Mouse (Mus musculus): ENCODE measurements around the gene Olfr1195. TPM values are rescaled to one million over a fixed set of nuclear protein-coding genes. Genes with fewer than 3 reads are reported as not detected.

The Olfr1195 gene
- polyA plus RNA-seq (2017; shearing (Covaris generic)) = 0.11 TPM

DNA sequence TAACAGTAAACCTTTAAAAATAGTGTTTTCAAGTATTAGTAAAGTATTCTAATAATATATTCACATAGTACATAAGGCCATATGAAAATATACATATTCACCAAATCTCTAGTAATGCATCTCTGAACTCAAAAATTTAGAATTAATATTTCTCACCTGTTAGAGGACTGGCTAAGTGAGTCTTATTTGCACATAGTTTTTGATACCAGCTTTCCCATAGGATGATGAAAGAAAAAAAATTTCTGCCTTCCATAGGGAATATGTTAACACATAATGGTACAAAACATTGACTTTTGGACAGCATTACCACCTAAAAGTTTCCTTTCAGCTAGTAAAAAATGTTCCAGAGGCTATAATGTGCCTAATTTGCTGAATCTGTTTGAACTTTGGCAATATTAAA is at the start of gene Olfr1195:
Gene Olfr1195 (minus strand): TSS at position 101 of the 400 bp plus-strand sequence.

DNA sequence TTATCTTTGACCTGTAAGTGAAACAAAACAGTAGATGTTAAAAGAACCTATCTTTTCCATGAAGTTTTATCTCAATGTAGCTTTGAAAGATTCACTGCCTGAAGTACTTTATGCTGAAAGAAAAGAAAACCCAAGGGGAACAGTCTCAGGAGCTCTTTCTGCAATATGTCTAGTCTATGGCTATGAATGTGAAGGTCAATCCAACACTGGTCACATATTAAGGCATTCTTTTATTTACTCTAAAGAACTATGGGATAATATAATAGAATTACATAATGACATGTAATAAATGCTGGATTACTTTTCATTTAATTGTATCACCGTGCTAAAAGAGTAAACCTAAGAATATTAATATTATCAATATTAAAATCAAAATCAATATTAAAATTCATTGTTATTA is 43.3 kb upstream of the Olfr1195 start, which contains the start of gene Olfr1197:
Gene Olfr1197 (minus strand): TSS at position 101 of the 400 bp plus-strand sequence.

DNA sequence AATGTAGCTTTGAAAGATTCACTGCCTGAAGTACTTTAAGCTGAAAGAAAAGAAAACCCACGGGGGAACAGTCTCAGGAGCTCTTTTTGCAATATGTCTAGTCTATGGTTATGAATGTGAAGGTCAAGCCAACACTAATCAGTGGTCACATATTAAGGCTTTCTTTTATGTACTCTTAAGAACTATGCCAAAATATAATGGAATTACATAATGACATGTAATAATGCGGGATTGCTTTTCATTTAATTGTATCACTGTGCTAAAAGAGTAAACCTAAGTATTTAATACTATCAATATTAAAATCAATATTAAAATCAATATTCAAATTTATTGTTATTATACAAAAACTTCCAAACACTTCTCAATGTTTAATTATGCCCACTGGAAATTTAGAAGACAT is 15.5 kb upstream of the Olfr1195 start, which contains the start of gene Olfr1196:
Gene Olfr1196 (minus strand): TSS at position 101 of the 400 bp plus-strand sequence.

DNA sequence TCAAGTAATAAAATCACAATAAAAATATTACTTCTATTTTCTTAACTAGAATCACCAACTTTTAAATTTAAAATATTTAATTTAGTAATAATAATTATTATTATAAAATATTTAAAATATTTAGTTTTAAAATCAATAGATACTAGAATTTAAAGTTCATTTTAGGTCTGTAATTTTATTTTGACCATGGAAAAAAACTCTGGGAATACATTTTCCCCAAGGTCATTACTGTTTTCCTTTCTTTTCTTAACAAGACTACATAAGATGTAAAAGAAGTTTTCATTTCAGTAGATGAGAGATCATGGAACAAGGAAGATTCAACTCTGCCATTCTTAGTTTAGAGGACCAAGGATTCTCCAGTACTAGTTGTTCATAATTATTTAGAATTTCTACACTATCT is 13.7 kb downstream of the Olfr1195 start, which contains the start of gene Olfr1193:
Gene Olfr1193 (plus strand): TSS at position 301 of the 400 bp plus-strand sequence.

DNA sequence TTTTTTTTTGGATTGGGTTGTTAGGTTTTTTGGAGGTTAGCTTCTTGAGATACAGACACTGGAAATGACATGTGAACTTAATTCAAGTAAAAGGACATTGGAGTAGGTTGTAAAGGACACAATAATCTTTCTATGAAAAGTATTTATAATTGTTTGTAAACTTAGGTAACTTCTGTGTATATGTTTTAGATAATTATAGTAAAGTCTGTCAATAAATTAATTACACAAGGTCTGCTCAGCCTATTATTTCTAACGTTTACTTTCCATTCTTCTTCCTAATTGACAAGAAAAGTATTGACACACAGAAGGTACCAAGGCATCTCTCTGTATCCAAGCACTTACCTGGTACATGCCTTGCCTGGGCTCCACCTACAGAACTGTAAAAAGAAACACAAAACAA is 40.8 kb downstream of the Olfr1195 start, which contains the start of gene Olfr1192-ps1:
Gene Olfr1192-ps1 (plus strand): TSS at position 301 of the 400 bp plus-strand sequence.

DNA sequence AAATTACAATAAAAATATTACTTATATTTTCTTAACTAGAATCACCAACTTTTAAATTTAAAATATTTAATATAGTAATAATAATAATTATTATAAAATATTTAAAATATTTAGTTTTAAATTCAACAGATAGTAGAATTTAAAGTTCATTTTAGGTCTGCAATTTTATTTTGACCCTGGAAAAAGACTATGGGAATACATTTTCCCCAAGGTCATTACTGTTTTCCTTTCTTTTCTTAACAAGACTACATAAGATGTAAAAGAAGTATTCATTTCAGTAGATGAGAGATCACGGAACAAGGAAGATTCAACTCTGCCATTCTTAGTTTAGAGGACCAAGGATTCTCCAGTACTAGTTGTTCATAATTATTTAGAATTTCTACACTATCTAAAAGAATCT is 48.7 kb downstream of the Olfr1195 start, which contains the start of gene Olfr1191-ps1:
Gene Olfr1191-ps1 (plus strand): TSS at position 301 of the 400 bp plus-strand sequence.

Other genes starting within 250 kb of the Olfr1195 start
- not detected for gene Gm13757, start 240.1 kb downstream of the Olfr1195 start, polyA plus RNA-seq (2017; shearing (Covaris generic))
- not detected for gene Olfr1183, start 234.3 kb downstream of the Olfr1195 start, polyA plus RNA-seq (2017; shearing (Covaris generic))
- 0.19 TPM for gene Olfr1184, start 205.6 kb downstream of the Olfr1195 start, polyA plus RNA-seq (2017; shearing (Covaris generic))
- gene Olfr1185-ps1, start 195.9 kb downstream of the Olfr1195 start, polyA plus RNA-seq (2017; shearing (Covaris generic)) = 0.05 TPM
- gene Olfr1186, start 170.6 kb downstream of the Olfr1195 start, polyA plus RNA-seq (2017; shearing (Covaris generic)) = not detected
- gene Olfr1188, start 132.3 kb downstream of the Olfr1195 start, polyA plus RNA-seq (2017; shearing (Covaris generic)) = not detected
- not detected for gene Olfr1189, start 102.7 kb downstream of the Olfr1195 start, polyA plus RNA-seq (2017; shearing (Covaris generic))
- gene Olfr1191-ps1, start 48.6 kb downstream of the Olfr1195 start, polyA plus RNA-seq (2017; shearing (Covaris generic)) = 0.05 TPM
- not detected for gene Olfr1192-ps1, start 40.7 kb downstream of the Olfr1195 start, polyA plus RNA-seq (2017; shearing (Covaris generic))
- gene Olfr1193, start 13.6 kb downstream of the Olfr1195 start, polyA plus RNA-seq (2017; shearing (Covaris generic)) = not detected
- gene Olfr1196, start 15.4 kb upstream of the Olfr1195 start, polyA plus RNA-seq (2017; shearing (Covaris generic)) = not detected
- not detected for gene Olfr1197, start 43.2 kb upstream of the Olfr1195 start, polyA plus RNA-seq (2017; shearing (Covaris generic))
- gene Olfr1198, start 62.2 kb upstream of the Olfr1195 start, polyA plus RNA-seq (2017; shearing (Covaris generic)) = not detected
- gene Olfr1199, start 71.3 kb upstream of the Olfr1195 start, polyA plus RNA-seq (2017; shearing (Covaris generic)) = not detected
- not detected for gene Olfr1200, start 81.3 kb upstream of the Olfr1195 start, polyA plus RNA-seq (2017; shearing (Covaris generic))
- gene Olfr1201, start 103.8 kb upstream of the Olfr1195 start, polyA plus RNA-seq (2017; shearing (Covaris generic)) = not detected
- gene Olfr1202, start 125.3 kb upstream of the Olfr1195 start, polyA plus RNA-seq (2017; shearing (Covaris generic)) = not detected
- not detected for gene Olfr1205, start 140.6 kb upstream of the Olfr1195 start, polyA plus RNA-seq (2017; shearing (Covaris generic))
- not detected for gene Olfr1204, start 160.1 kb upstream of the Olfr1195 start, polyA plus RNA-seq (2017; shearing (Covaris generic))
- 0.11 TPM for gene Olfr1206, start 174.0 kb upstream of the Olfr1195 start, polyA plus RNA-seq (2017; shearing (Covaris generic))
- gene Olfr1208, start 213.1 kb upstream of the Olfr1195 start, polyA plus RNA-seq (2017; shearing (Covaris generic)) = not detected
- not detected for gene Olfr1209, start 226.0 kb upstream of the Olfr1195 start, polyA plus RNA-seq (2017; shearing (Covaris generic))
- not detected for gene Olfr1211, start 248.9 kb upstream of the Olfr1195 start, polyA plus RNA-seq (2017; shearing (Covaris generic))